Mouse (Mus musculus) stomach, postnatal 0 days (tissue): ENCODE results near the gene Smad5.

Experiments
- CTCF ChIP-seq: IDR thresholded peaks from 2 replicates; pipeline ENCODE4 v1.5.1; 2016; ENCODE audit warnings: antibody characterized with exemption, low read depth, mild to moderate bottlenecking, moderate library complexity
- EP300 ChIP-seq: optimal IDR thresholded peaks from 2 replicates; pipeline ENCODE3; 2016; ENCODE audit warnings: antibody characterized with exemption

DNA sequence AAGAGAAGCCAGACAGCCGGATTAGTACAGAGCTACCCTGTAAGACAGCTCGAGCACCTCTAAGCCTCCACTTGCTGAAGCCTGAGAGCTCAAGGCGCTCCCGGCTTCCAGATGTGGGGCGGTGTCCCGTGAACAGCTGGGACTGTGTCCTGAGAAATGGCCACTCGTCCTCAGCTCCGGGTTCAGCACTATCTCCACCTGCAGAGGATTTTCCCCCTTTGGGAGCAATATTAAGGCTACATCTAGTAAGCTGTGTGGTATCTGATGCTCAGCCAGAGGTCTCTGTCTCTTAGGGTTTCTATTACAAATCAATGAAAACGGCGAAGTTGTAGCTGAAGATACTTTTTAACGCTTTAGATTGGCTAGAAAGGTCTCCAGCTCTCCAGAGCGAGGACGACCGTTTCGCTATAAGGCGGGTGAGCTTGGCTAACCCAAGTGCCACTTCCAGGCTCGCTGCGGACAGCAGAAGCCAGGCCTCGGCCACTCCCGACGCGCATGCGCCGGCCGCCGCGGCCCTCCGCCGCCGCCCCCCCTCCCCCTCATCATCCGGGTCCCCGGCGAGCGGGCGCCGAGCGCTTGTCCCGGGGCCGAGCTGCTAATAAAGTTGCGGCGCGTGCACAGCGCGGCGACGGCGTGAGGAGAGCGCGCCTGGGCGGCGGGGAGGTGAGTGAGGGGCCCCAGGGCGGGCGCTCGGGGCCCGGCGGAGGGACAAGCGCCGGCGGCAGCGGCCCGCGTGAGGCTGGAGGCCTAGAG lies at the start of gene Smad5:
- TF ChIP-seq EP300 (no peak), CTCF (no peak)
